Mouse (Mus musculus): ENCODE results near the gene Pth2. TPM values are rescaled to one million over a fixed set of nuclear protein-coding genes. Genes with fewer than 3 reads are reported as not detected.

Pth2 gene
- total and polyA plus RNA-seq, 3 experiments = not detected

- Histone ChIP-seq H3K27ac (ENCODE audit: insufficient read depth, low read depth) (no peak overlapping the region), H3K36me3 (replicated peaks in 1 of 2; ENCODE audit: control insufficient read depth in 1 of 2, insufficient read depth in 1 of 2, low read length in 1 of 2) (no peaks in the 10 kb centered on the region), H3K27me3 (replicated peaks) (peaks cover 31% of the 10 kb centered on the region), H3K4me1 (ENCODE audit: control insufficient read depth in 1 of 2, insufficient read depth in 2 of 2) (peaks cover 2 to 16% of the 10 kb centered on the region in 2 experiments; a peak in 3 of 4 replicates), H3K4me3 (replicated peaks in 1 of 3; ENCODE audit: low read depth in 2 of 3, low read length in 2 of 3, poor library complexity in 1 of 3) (no peak overlapping the region), H3K4me2 (ENCODE audit: insufficient read depth, low read depth, poor library complexity, severe bottlenecking) (no peak overlapping the region), H3K9me3 (replicated peaks; ENCODE audit: low read length) (peaks cover 9% of the 10 kb centered on the region), H3K9ac (ENCODE audit: insufficient read depth, low read depth) (no peak overlapping the region), H3K79me2 (replicated peaks; ENCODE audit: control insufficient read depth, extremely low read depth, insufficient read depth, poor library complexity, severe bottlenecking) (no peaks in the 10 kb centered on the region)
- dilution Hi-C loops (cut with MboI; ENCODE audit: extremely low pct_ligation_motif_present, extremely low pct_unique_long_range_greater_than_20kb, low sequenced_read_pairs) (no loop called here), in situ Hi-C loops (cut with MboI; ENCODE audit: low pct_ligation_motif_present, low pct_unique_long_range_greater_than_20kb, low sequenced_read_pairs) (no loop called here)
- no peak for DNase-seq (ENCODE audit: extremely low read depth)
- TF ChIP-seq SIN3A (IDR thresholded peaks at IDR 0.05; ENCODE audit: low read length) (no peak), RAD21 (IDR thresholded peaks at IDR 0.05; ENCODE audit: low read depth, low read length) (no peak), TBP (conservative IDR thresholded peaks at IDR 0.05; ENCODE audit: low read depth, low read length) (no peak), USF1 (IDR thresholded peaks at IDR 0.05; ENCODE audit: low read depth, low read length) (no peak), SMC3 (IDR thresholded peaks at IDR 0.05; ENCODE audit: low read depth, low read length) (no peak), USF2 (conservative IDR thresholded peaks at IDR 0.05; ENCODE audit: low read depth, low read length) (no peak), ZC3H11A (IDR thresholded peaks at IDR 0.05; ENCODE audit: low read depth, low read length) (no peak), UBTF (IDR thresholded peaks at IDR 0.05; ENCODE audit: low read depth, low read length) (no peak), IRF4 (IDR thresholded peaks at IDR 0.05; ENCODE audit: low read depth, low read length) (no peak), NELFE (IDR thresholded peaks at IDR 0.05; ENCODE audit: low read depth, low read length) (no peak), BHLHE40 (IDR thresholded peaks at IDR 0.05; ENCODE audit: low read depth, low read length) (no peak), ELF1 (IDR thresholded peaks at IDR 0.05; ENCODE audit: low read depth, low read length) (no peak)
Observed at GRCm38 (mm10) chr7:45202654-45203053, 21.9 kb downstream of the Pth2 start.

- DNase-seq (ENCODE audit: extremely low read depth) = peak; percentile 39
- peaks cover 2 to 13% of the 10 kb centered on the region in 2 experiments; a peak in 3 of 4 replicates for H3K4me1 ChIP-seq (ENCODE audit: control insufficient read depth in 1 of 2, insufficient read depth in 2 of 2)
- no peak within 1 kb of the TSS for H3K27ac ChIP-seq (ENCODE audit: insufficient read depth, low read depth)
- no peaks in the 10 kb centered on the region for H3K79me2 ChIP-seq (replicated peaks; ENCODE audit: control insufficient read depth, extremely low read depth, insufficient read depth, poor library complexity, severe bottlenecking)
- H3K4me3 ChIP-seq (replicated peaks in 1 of 3; ENCODE audit: low read depth in 2 of 3, low read length in 2 of 3, poor library complexity in 1 of 3) = peak within 1 kb of the TSS in 1 of 3 experiments; percentile 31
- TF ChIP-seq TCF12 (IDR thresholded peaks at IDR 0.05; ENCODE audit: low read depth, low read length) (no peak), MAX (IDR thresholded peaks at IDR 0.05; ENCODE audit: low read length) (peak; percentile 75), ZNF384 (IDR thresholded peaks at IDR 0.05; ENCODE audit: low read depth, low read length) (no peak), POLR2A (IDR thresholded peaks at IDR 0.05; ENCODE audit: low read depth, low read length) (peak; percentile 39; the same call in 1 of the 2 replicates), E2F4 (IDR thresholded peaks at IDR 0.05; ENCODE audit: insufficient replicate concordance, low read depth, low read length) (peak; percentile 75; the same call in 1 of the 2 replicates), NRF1 (IDR thresholded peaks at IDR 0.05; ENCODE audit: low read depth, low read length) (peak; percentile 94), MXI1 (IDR thresholded peaks at IDR 0.05; ENCODE audit: low read depth, low read length) (0 out of 2 replicates have a peak, but pooled peaks have one; percentile 31)
- no peaks in the 10 kb centered on the region for H3K36me3 ChIP-seq (replicated peaks in 1 of 2; ENCODE audit: control insufficient read depth in 1 of 2, insufficient read depth in 1 of 2, low read length in 1 of 2)
- H3K9me3 ChIP-seq (replicated peaks; ENCODE audit: low read length) = peaks cover 14% of the 10 kb centered on the region
- H3K27me3 ChIP-seq (replicated peaks) = peaks cover 28% of the 10 kb centered on the region
- dilution Hi-C loops (cut with MboI; ENCODE audit: extremely low pct_ligation_motif_present, extremely low pct_unique_long_range_greater_than_20kb, low sequenced_read_pairs) (no loop called here), in situ Hi-C loops (cut with MboI; ENCODE audit: low pct_ligation_motif_present, low pct_unique_long_range_greater_than_20kb, low sequenced_read_pairs) (no loop called here)
- H3K9ac ChIP-seq (ENCODE audit: insufficient read depth, low read depth) = no peak within 1 kb of the TSS; the same call in 1 of the 2 replicates
- peak within 1 kb of the TSS; percentile 35; the same call in 1 of the 2 replicates for H3K4me2 ChIP-seq (ENCODE audit: insufficient read depth, low read depth, poor library complexity, severe bottlenecking)
Observed at GRCm38 (mm10) chr7:45204380-45205143, 23.8 kb downstream of the Pth2 start, which contains the start of gene Ccdc155. Gene Ccdc155 (minus strand): TSS chr7:45204892.
